ENCODE assay signal across 22 mouse cellular contexts in the genomic region with DNA sequence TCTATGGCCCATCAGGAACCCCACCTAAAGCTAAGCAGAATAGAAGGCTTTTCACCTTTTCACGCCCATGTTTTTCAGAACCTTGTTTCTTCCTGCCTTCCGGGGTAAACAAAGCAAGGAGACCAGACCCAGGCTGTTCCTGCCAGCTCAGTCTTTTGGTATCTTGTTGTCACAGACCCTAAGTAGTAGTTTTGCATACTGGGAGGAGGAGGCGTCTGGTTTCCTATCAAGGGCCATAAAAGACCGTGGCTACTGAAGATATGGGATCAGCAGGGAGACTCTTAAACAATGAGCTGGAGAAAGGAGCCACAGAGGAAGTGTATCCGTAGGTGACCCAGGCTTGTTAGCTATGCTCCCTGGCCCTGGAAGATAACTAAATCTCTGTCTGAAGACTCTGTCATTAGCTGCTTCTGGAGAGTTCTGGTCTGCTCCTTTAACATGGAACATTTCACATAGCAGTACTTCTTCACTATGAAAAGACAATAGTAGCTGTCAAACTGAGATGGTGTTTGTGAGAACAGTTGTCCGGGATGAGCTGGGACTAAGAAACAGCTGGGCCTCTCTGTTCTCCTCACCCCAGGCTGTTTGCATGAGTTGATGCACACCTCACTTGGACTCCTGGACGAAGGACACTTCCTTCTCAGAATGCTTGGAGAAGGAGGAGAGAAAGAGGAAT.
A peak's percentile ranks its signal among the peaks of the same experiment; 100 is the strongest.
DNase-seq lines count a peak whose midpoint lies in the region; ATAC-seq and TF ChIP-seq lines count a peak whose summit lies in the region.
"Had no signal": no experiment of that assay in that cellular context is flagged by ENCODE, and none has a peak within 500 bp of the region (broad histone marks: within the 10 kb centered on the region; RNA-seq: fewer than 3 reads in every experiment).

No protein-coding gene starts in this region.

- TF ChIP-seq POLR2A in ES-Bruce4 (IDR thresholded peaks at IDR 0.05; ENCODE audit: insufficient read depth, low read length) = no peak

- 35% methylated on average over 7 of the region's 7 CpGs for WGBS in lung, embryonic 15.5 days
- WGBS in kidney, embryonic 15.5 days = 56% methylated on average over 7 of the region's 7 CpGs

- TF ChIP-seq EP300 in ES-Bruce4 (IDR thresholded peaks at IDR 0.05; ENCODE audit: insufficient read depth, low read depth, low read length) = 0 out of 2 replicates have a peak, but pooled peaks have one; percentile 41

- H3K27ac ChIP-seq in lung, embryonic 15.5 days = no peak overlapping the region
- no peak overlapping the region for H3K27ac ChIP-seq in ES-Bruce4 (ENCODE audit: insufficient read depth, low read length)
- H3K27ac ChIP-seq in kidney, embryonic 15.5 days = no peak overlapping the region
- H3K27ac ChIP-seq: embryonic facial prominence, embryonic 13.5 days; forebrain, embryonic 13.5 days; gastrocnemius, adult 2 months; hindbrain, embryonic 13.5 days; hindbrain, postnatal 0 days had no signal

- no peak overlapping the region for H3K4me3 ChIP-seq in lung, embryonic 15.5 days
- H3K4me3 ChIP-seq in ES-Bruce4 (ENCODE audit: low read depth, low read length) = no peak overlapping the region
- H3K4me3 ChIP-seq in kidney, embryonic 15.5 days (replicated peaks) = no peak overlapping the region
- H3K4me3 ChIP-seq: embryonic facial prominence, embryonic 13.5 days; forebrain, embryonic 13.5 days; gastrocnemius, adult 2 months; hindbrain, embryonic 13.5 days had no signal

- no peaks in the 10 kb centered on the region for H3K36me3 ChIP-seq in lung, embryonic 15.5 days
- H3K36me3 ChIP-seq in ES-Bruce4 (ENCODE audit: control insufficient read depth, insufficient read depth, low read length, poor library complexity, severe bottlenecking) = no peaks in the 10 kb centered on the region
- no peaks in the 10 kb centered on the region for H3K36me3 ChIP-seq in kidney, embryonic 15.5 days
- H3K36me3 ChIP-seq: embryonic facial prominence, embryonic 13.5 days; hindbrain, embryonic 13.5 days had no signal

- DNase-seq in heart, adult 11 months = peak; percentile 25
- no peak for DNase-seq in heart, postnatal 36 days
- DNase-seq in lung, adult 18-20 months = no peak
- peak; percentile 78 for DNase-seq in R1 (ENCODE audit: low read depth, low spot score)
- DNase-seq: adrenal gland, adult 2 months; adrenal gland, postnatal 25 days; cerebellum, adult 18-20 months; cerebellum, adult 9-11 months; cerebellum, postnatal 36 days; gastrocnemius, adult 2 months; gastrocnemius, postnatal 25 days; heart, adult 18-20 months; heart, postnatal 10 days had no signal

- intact Hi-C loops in heart, postnatal 36 days (cut with DNase I) = no loop called here

- TF ChIP-seq CTCF in ES-Bruce4 (IDR thresholded peaks at IDR 0.05; ENCODE audit: low read depth, low read length) = no peak

- no peaks in the 10 kb centered on the region for H3K27me3 ChIP-seq in lung, embryonic 15.5 days
- no peaks in the 10 kb centered on the region for H3K27me3 ChIP-seq in ES-Bruce4 (ENCODE audit: control insufficient read depth, insufficient read depth, low read length, poor library complexity, severe bottlenecking)
- H3K27me3 ChIP-seq in kidney, embryonic 15.5 days = no peaks in the 10 kb centered on the region
- H3K27me3 ChIP-seq: CH12.LX; embryonic facial prominence, embryonic 13.5 days; forebrain, embryonic 13.5 days; hindbrain, embryonic 13.5 days had no signal

- no peaks in the 10 kb centered on the region for H3K4me1 ChIP-seq in lung, embryonic 15.5 days
- H3K4me1 ChIP-seq in ES-Bruce4 (ENCODE audit: control insufficient read depth, insufficient read depth, low read length) = peaks cover 7% of the 10 kb centered on the region
- no peaks in the 10 kb centered on the region for H3K4me1 ChIP-seq in kidney, embryonic 15.5 days
- H3K4me1 ChIP-seq: embryonic facial prominence, embryonic 13.5 days; forebrain, embryonic 13.5 days; hindbrain, embryonic 13.5 days had no signal

- no peak overlapping the region for H3K9ac ChIP-seq in lung, embryonic 15.5 days
- H3K9ac ChIP-seq in ES-Bruce4 (ENCODE audit: low read depth, poor library complexity, severe bottlenecking) = no peak overlapping the region
- no peak overlapping the region for H3K9ac ChIP-seq in kidney, embryonic 15.5 days
- H3K9ac ChIP-seq: embryonic facial prominence, embryonic 13.5 days; forebrain, embryonic 13.5 days; hindbrain, embryonic 13.5 days had no signal

- H3K4me2 ChIP-seq in lung, embryonic 15.5 days = no peak overlapping the region
- no peak overlapping the region for H3K4me2 ChIP-seq in kidney, embryonic 15.5 days
- H3K4me2 ChIP-seq: embryonic facial prominence, embryonic 13.5 days; forebrain, embryonic 13.5 days; hindbrain, embryonic 13.5 days had no signal

- no peaks in the 10 kb centered on the region for H3K9me3 ChIP-seq in lung, embryonic 15.5 days
- no peaks in the 10 kb centered on the region for H3K9me3 ChIP-seq in ES-Bruce4 (replicated peaks; ENCODE audit: control insufficient read depth, insufficient read depth, low read length, poor library complexity, severe bottlenecking)
- no peaks in the 10 kb centered on the region for H3K9me3 ChIP-seq in kidney, embryonic 15.5 days (replicated peaks)
- H3K9me3 ChIP-seq: embryonic facial prominence, embryonic 13.5 days; forebrain, embryonic 13.5 days; hindbrain, embryonic 13.5 days had no signal

- peak; percentile 57; the same call in 1 of the 2 replicates for ATAC-seq in lung, embryonic 15.5 days (ENCODE audit: borderline replicate concordance, extremely low read depth, low FRiP score, low TSS enrichment)
- no peak for ATAC-seq in kidney, embryonic 15.5 days (replicated peaks; ENCODE audit: low FRiP score)
- ATAC-seq in monocyte, adult 5-6 weeks (replicated peaks; ENCODE audit: insufficient number of reproducible peaks, low FRiP score, low TSS enrichment, poor library complexity, severe bottlenecking) = no peak
- ATAC-seq: forebrain, embryonic 13.5 days; hindbrain, postnatal 0 days had no signal

Comparison
In these comparisons a context has a peak if more than half of its experiments do, and no peak if none do; other contexts are left out.
1. DNase-seq: peak in heart, adult 11 months (single experiment) and R1 (single experiment); none in heart, postnatal 36 days (0 of 2) and lung, adult 18-20 months (0 of 2).